In genomic region chr5:38259455-38260106, GRCm38 (mm10) we compare ENCODE assay signal across 8 mouse cellular contexts. TPM values are rescaled to one million over a fixed set of nuclear protein-coding genes. Genes with fewer than 3 reads are reported as not detected.
DNase-seq lines count a peak whose midpoint lies in the region; ATAC-seq and TF ChIP-seq lines count a peak whose summit lies in the region.
"Had no signal": no experiment of that assay in that cellular context is flagged by ENCODE, and none has a peak within 500 bp of the region (broad histone marks: within the 10 kb centered on the region; RNA-seq: fewer than 3 reads in every experiment).

No protein-coding gene starts in this region.

- no peak for ATAC-seq in embryonic facial prominence, embryonic 15.5 days (ENCODE audit: insufficient number of reproducible peaks, low FRiP score, low TSS enrichment, low read depth)
- peak; percentile 12; the same call in 1 of the 2 replicates for ATAC-seq in limb, embryonic 13.5 days (ENCODE audit: low FRiP score, low read depth)
- no peak for ATAC-seq in stomach, embryonic 15.5 days (ENCODE audit: insufficient read depth, low FRiP score, low read depth)

- H3K9ac ChIP-seq in embryonic facial prominence, embryonic 15.5 days, result peak overlapping the region; percentile 78
- H3K9ac ChIP-seq in limb, embryonic 13.5 days, result peak overlapping the region; percentile 83
- H3K9ac ChIP-seq in stomach, embryonic 15.5 days, result peak overlapping the region; percentile 50

- peak overlapping the region; percentile 92 for H3K4me3 ChIP-seq in testis, adult 2 months (ENCODE audit: control insufficient read depth, low read depth, low read length)
- H3K4me3 ChIP-seq in embryonic facial prominence, embryonic 15.5 days (replicated peaks), result peak overlapping the region; percentile 89
- peak overlapping the region; percentile 75 for H3K4me3 ChIP-seq in limb, embryonic 13.5 days
- H3K4me3 ChIP-seq in stomach, embryonic 15.5 days (replicated peaks), result peak overlapping the region; percentile 83

- 41% methylated on average over 9 of the region's 9 CpGs for WGBS in embryonic facial prominence, embryonic 15.5 days
- WGBS in limb, embryonic 13.5 days, result 39% methylated on average over 9 of the region's 9 CpGs
- WGBS in stomach, embryonic 15.5 days, result 41% methylated on average over 9 of the region's 9 CpGs

- H3K27ac ChIP-seq in testis, adult 2 months (ENCODE audit: control insufficient read depth, insufficient read depth, low read depth, low read length), result peak overlapping the region; percentile 86
- H3K27ac ChIP-seq in embryonic facial prominence, embryonic 15.5 days (replicated peaks), result peak overlapping the region; percentile 91
- peak overlapping the region; percentile 91; the same call in 1 of the 2 replicates for H3K27ac ChIP-seq in limb, embryonic 13.5 days
- H3K27ac ChIP-seq in stomach, embryonic 15.5 days, result peak overlapping the region; percentile 91

- no peak for TF ChIP-seq CTCF in testis, adult 2 months (IDR thresholded peaks at IDR 0.05; ENCODE audit: control insufficient read depth, insufficient read depth, insufficient replicate concordance, low read depth, low read length)

- H3K4me1 ChIP-seq in testis, adult 2 months (ENCODE audit: control insufficient read depth, insufficient read depth, low read length), result no peaks in the 10 kb centered on the region; the same call in 1 of the 2 replicates
- H3K4me1 ChIP-seq in embryonic facial prominence, embryonic 15.5 days, result peaks cover 8% of the 10 kb centered on the region; the same call in 1 of the 2 replicates
- peaks cover 7% of the 10 kb centered on the region for H3K4me1 ChIP-seq in limb, embryonic 13.5 days
- H3K4me1 ChIP-seq in stomach, embryonic 15.5 days, result peaks cover 5% of the 10 kb centered on the region; the same call in 1 of the 2 replicates

- no peaks in the 10 kb centered on the region for H3K9me3 ChIP-seq in embryonic facial prominence, embryonic 15.5 days (replicated peaks)
- H3K9me3 ChIP-seq in limb, embryonic 13.5 days, result no peaks in the 10 kb centered on the region
- no peaks in the 10 kb centered on the region for H3K9me3 ChIP-seq in stomach, embryonic 15.5 days

- DNase-seq in testis, postnatal 14 days (ENCODE audit: low spot score), result no peak
- DNase-seq in right cerebral cortex, postnatal 10 days (ENCODE audit: low spot score in 2 of 2), result no peak
- no peak for DNase-seq in urinary bladder, postnatal 14 days (ENCODE audit: low spot score)

- no peak for TF ChIP-seq POLR2A in testis, adult 2 months (IDR thresholded peaks at IDR 0.05; ENCODE audit: control insufficient read depth, low read depth, low read length)

- no peaks in the 10 kb centered on the region for H3K27me3 ChIP-seq in testis, adult 2 months (ENCODE audit: control insufficient read depth, insufficient read depth, low read length)
- H3K27me3 ChIP-seq in embryonic facial prominence, embryonic 15.5 days, result no peaks in the 10 kb centered on the region
- H3K27me3 ChIP-seq in limb, embryonic 13.5 days, result no peaks in the 10 kb centered on the region
- H3K27me3 ChIP-seq in stomach, embryonic 15.5 days (replicated peaks), result no peaks in the 10 kb centered on the region

- H3K4me2 ChIP-seq in embryonic facial prominence, embryonic 15.5 days (replicated peaks), result peak overlapping the region; percentile 60
- H3K4me2 ChIP-seq in limb, embryonic 13.5 days (replicated peaks), result peak overlapping the region; percentile 76
- H3K4me2 ChIP-seq in stomach, embryonic 15.5 days, result peak overlapping the region; percentile 80

- peaks cover 1% of the 10 kb centered on the region; the same call in 1 of the 2 replicates for H3K36me3 ChIP-seq in testis, adult 2 months (ENCODE audit: control insufficient read depth, insufficient read depth, low read length)
- H3K36me3 ChIP-seq in embryonic facial prominence, embryonic 15.5 days, result peaks cover 23% of the 10 kb centered on the region
- peaks cover 24% of the 10 kb centered on the region for H3K36me3 ChIP-seq in limb, embryonic 13.5 days
- H3K36me3 ChIP-seq in stomach, embryonic 15.5 days, result peaks cover 20% of the 10 kb centered on the region

RNA-seq across cellular contexts. Expression of gene Tmem128, which starts 0.4 kb away (rescaled TPM):
- polyA plus RNA-seq in testis, adult 2 months (2012; rRNA removed), result 52.2 and 62.5 TPM in 2 replicates
- 62.8 and 67.8 TPM in 2 replicates for polyA plus RNA-seq in embryonic facial prominence, embryonic 15.5 days (2015; fragmentation: Nextera tagmentation; extraction: Ambion mirVana)
- polyA plus RNA-seq in limb, embryonic 13.5 days (2015; fragmentation: Nextera tagmentation; extraction: Ambion mirVana), result 67.2 and 75.3 TPM in 2 replicates
- polyA plus RNA-seq in stomach, embryonic 15.5 days (2015; fragmentation: Nextera tagmentation; extraction: Ambion mirVana), result 67.1 and 70.1 TPM in 2 replicates

RNA-seq across cellular contexts. Expression of gene Otop1, which starts 16.2 kb away (rescaled TPM):
- polyA plus RNA-seq in testis, adult 2 months (2012; rRNA removed), result 0.40 and 0.67 TPM in 2 replicates
- polyA plus RNA-seq in embryonic facial prominence, embryonic 15.5 days (2015; fragmentation: Nextera tagmentation; extraction: Ambion mirVana), result not detected in 2 replicates
- 0.06 and 0.14 TPM in 2 replicates for polyA plus RNA-seq in limb, embryonic 13.5 days (2015; fragmentation: Nextera tagmentation; extraction: Ambion mirVana)
- polyA plus RNA-seq in stomach, embryonic 15.5 days (2015; fragmentation: Nextera tagmentation; extraction: Ambion mirVana), result not detected in 2 replicates

RNA-seq across cellular contexts. Expression of gene Lyar, which starts 39.3 kb away (rescaled TPM):
- polyA plus RNA-seq in testis, adult 2 months (2012; rRNA removed), result 313 and 361 TPM in 2 replicates
- 81.4 and 86.1 TPM in 2 replicates for polyA plus RNA-seq in embryonic facial prominence, embryonic 15.5 days (2015; fragmentation: Nextera tagmentation; extraction: Ambion mirVana)
- polyA plus RNA-seq in limb, embryonic 13.5 days (2015; fragmentation: Nextera tagmentation; extraction: Ambion mirVana), result 115 and 118 TPM in 2 replicates
- polyA plus RNA-seq in stomach, embryonic 15.5 days (2015; fragmentation: Nextera tagmentation; extraction: Ambion mirVana), result 96.6 and 106 TPM in 2 replicates

RNA-seq across cellular contexts. Expression of gene Zbtb49, which starts 39.3 kb away (rescaled TPM):
- 23.5 and 24.5 TPM in 2 replicates for polyA plus RNA-seq in testis, adult 2 months (2012; rRNA removed)
- 12.9 and 15.3 TPM in 2 replicates for polyA plus RNA-seq in embryonic facial prominence, embryonic 15.5 days (2015; fragmentation: Nextera tagmentation; extraction: Ambion mirVana)
- polyA plus RNA-seq in limb, embryonic 13.5 days (2015; fragmentation: Nextera tagmentation; extraction: Ambion mirVana), result 18.4 and 18.7 TPM in 2 replicates
- polyA plus RNA-seq in stomach, embryonic 15.5 days (2015; fragmentation: Nextera tagmentation; extraction: Ambion mirVana), result 12.0 and 12.5 TPM in 2 replicates

RNA-seq across cellular contexts. Expression of gene Drd5, which starts 59.6 kb away (rescaled TPM):
- polyA plus RNA-seq in testis, adult 2 months (2012; rRNA removed), result 0.04 TPM in 1 of 2 replicates, not detected in the other
- polyA plus RNA-seq in embryonic facial prominence, embryonic 15.5 days (2015; fragmentation: Nextera tagmentation; extraction: Ambion mirVana), result 0.11 TPM in 1 of 2 replicates, not detected in the other
- polyA plus RNA-seq in limb, embryonic 13.5 days (2015; fragmentation: Nextera tagmentation; extraction: Ambion mirVana), result 0.04 TPM in 1 of 2 replicates, not detected in the other
- polyA plus RNA-seq in stomach, embryonic 15.5 days (2015; fragmentation: Nextera tagmentation; extraction: Ambion mirVana), result not detected in 2 replicates
- polyA plus RNA-seq: large intestine, adult 2 months had no signal
